Mouse (Mus musculus) yolk sac, embryonic 10.5 days (tissue): ENCODE measurements around the gene Ubc.

ENCODE experiments used
- DNase-seq: peaks from one replicate; pipeline ENCODE4 v3.0.0-alpha.2; 2017; ENCODE audit warnings: low spot score

Gene Ubc

GRCm38 (mm10) chr5:125382673-125383558 lies 7.1 kb downstream of the Ubc start:
- peak; percentile 51 for DNase-seq

- no peak for DNase-seq
Observed at GRCm38 (mm10) chr5:125381954-125382672, 7.9 kb downstream of the Ubc start.

- no peak for DNase-seq
Observed at GRCm38 (mm10) chr5:125378919-125379318, 11.1 kb downstream of the Ubc start.

DNA sequence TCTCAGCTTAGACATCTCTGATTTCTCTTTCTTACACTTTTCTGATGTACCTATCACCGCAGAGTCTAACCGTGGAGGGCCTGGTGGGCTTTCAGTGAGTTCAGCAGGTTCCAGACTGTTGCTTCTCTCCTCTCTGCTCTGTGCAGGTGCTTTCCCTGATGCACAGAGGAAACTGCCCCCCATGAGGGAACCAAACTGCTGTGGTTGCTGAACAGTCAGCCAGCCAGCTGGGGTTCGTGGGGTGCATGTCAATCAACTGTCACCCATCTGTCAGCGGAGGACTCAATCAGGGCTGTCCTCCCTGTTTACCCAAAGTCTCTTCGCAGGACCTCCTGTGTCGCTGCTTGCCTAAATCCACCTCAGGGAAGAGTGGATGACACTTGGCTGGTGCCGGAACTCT lies 12.8 kb downstream of the Ubc start:
- no peak for DNase-seq

DNA sequence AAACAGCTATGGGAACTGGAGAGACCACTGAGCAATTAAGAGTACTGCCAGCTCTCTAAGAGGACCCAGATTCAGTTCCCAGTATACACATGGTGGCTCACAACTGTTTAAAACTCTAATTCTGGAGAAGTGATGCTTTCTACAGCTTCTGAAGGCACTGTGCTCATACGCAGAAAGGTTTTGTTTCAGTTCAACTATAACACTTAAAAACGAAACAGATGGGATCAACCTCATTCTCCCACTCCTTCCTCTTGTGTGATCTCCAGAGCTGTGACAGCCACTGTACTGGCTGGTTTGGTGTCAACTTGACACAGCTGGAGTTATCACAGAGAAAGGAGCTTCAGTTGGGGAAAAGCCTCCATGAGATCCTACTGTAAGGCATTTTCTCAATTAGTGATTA lies 14.1 kb downstream of the Ubc start:
- DNase-seq: no peak

DNA sequence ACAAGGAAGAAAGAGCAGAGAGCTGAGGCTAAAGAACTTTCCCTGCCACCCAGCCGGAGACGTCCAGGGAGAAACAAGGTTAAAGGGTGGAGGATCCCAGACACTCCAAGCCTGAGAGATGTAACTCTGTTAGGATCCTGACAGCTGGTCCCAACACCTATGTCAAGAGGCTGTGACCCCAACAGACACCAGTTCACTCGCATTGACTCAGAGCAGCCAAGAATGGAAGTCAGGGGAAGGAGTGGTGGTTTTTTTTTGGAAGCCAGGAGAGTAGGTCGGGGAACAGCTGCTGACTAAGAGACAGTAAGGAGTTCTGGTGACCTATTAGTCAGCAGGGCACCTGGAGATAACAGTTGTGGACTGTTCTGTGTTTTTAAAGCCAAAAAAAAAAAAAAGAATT lies 18.0 kb downstream of the Ubc start:
- DNase-seq: no peak

DNA sequence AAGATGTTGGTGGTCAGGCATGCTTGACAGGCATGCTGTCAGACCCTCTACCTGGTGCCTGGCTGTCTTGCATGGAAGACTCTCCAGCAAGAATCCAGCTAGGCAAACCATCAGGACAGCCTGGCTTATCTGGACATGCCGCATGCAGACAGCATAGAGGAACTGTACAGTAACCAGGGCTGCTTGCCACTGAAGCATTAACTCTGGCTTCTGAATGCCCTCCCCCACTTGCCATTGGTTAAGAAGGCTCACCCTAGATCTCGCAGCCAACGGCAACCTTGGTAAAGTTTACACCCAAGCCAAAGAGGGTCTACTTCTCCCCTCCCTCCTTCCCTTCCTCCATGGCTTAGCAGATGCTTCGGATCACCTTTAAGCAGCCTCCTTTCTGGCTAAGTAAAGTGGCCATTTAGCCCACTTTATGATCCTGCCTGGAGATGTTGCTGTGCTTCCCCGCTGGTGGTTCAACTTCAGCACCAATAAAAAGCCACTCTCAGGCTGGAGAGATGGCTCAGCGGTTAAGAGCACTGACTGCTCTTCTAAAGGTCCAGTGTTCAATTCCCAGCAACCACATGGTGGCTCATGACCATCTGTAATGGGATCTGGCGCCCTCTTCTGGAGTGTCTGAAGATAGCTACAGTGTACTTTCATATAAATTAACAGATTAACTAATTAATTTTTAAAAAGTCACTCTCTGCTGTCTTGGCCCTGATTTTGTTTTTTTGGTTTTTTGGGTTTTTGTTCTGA lies 18.9 kb downstream of the Ubc start:
- DNase-seq: no peak

- DNase-seq: peak; percentile 63
Observed at GRCm38 (mm10) chr5:125368568-125368967, 21.4 kb downstream of the Ubc start.

- DNase-seq: no peak
Observed at GRCm38 (mm10) chr5:125368156-125368555, 21.8 kb downstream of the Ubc start.

- DNase-seq: peak; percentile 32
Observed at GRCm38 (mm10) chr5:125364851-125365429, 25.1 kb downstream of the Ubc start.

- DNase-seq: no peak
Observed at GRCm38 (mm10) chr5:125363894-125364293, 26.1 kb downstream of the Ubc start.

DNA sequence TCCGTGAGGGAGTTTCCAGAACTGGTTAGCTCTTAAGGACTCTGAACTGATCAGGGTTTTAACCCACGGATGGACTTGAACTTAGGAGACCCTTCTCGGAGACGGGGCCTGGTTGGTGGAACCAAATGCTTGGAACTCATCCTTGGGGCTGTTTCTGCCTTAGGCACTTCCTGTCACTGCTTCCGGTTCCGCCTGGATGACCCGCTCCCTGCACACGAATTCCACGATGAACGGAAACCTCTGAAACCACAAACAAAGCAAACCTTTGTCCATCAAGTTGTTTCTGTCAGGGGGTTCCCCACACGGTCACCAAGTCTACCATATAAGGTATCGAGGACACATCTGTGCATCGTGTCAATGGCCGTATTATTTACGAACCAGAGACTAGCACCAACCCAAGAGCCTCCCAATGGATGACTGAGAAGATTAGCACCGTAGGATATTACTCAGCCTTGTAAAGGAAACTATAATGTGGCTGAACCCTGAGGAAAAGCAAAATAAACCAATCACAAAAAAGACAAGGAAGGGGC lies 29.0 kb downstream of the Ubc start:
- no peak for DNase-seq

DNA sequence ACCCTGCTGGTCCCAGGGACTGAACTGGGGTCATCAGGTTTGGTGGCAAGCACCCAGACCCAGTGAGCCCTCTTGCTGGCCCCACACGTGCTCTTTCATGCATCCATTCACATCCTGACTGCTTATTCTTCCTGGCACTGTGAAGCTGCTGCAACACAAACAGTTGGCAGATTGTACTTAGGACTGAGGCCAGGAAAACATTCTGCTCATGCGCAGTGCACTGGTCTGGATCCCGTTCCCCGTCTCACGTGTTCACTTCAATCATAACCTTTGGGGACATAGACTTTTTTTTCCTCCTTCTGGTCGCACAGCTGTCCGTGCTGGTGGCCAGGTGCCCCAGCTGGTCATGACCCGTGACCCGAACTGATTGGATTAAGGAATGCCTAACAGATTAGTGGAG lies 29.4 kb downstream of the Ubc start:
- DNase-seq: no peak

DNA sequence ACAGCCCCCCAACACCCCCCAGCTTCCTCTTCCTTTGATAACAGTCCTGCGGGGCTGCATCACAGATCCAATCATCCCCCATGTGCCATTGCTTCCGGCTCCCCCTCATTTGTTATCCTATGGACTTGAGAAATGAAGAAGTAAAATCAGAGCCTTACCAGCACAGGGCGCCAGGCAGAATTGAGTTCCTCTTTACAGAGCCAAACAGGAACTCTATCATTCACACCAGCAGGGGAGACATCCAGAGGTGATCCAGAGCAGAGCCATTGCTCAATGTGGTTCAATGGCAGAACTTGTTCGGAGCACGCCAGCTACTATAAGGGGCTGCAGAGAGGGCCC lies 31.8 kb downstream of the Ubc start:
- DNase-seq: no peak

GRCm38 (mm10) chr5:125357543-125358269 lies 32.3 kb downstream of the Ubc start:
- DNase-seq: no peak

DNA sequence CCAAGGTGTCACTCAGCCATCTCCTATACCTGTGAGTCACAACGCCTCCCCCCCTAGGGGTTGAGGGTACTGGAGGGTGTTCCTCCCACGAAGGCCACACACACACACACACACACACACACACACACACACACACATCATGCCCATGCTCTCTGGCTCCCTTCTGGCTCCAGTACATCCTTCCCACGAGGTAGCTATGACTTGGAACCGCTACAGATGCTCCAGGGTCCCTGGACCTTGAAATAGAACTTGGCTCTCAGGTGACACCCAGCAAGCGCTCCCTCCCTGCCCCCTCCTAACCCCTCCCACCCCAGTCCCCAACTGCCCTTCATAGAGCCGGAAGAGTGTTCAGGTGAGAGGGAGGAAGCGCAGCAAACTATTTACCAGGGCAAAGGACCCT lies 34.4 kb downstream of the Ubc start:
- DNase-seq: peak; percentile 52

- no peak for DNase-seq
Observed at GRCm38 (mm10) chr5:125354885-125355492, 35.0 kb downstream of the Ubc start.

DNA sequence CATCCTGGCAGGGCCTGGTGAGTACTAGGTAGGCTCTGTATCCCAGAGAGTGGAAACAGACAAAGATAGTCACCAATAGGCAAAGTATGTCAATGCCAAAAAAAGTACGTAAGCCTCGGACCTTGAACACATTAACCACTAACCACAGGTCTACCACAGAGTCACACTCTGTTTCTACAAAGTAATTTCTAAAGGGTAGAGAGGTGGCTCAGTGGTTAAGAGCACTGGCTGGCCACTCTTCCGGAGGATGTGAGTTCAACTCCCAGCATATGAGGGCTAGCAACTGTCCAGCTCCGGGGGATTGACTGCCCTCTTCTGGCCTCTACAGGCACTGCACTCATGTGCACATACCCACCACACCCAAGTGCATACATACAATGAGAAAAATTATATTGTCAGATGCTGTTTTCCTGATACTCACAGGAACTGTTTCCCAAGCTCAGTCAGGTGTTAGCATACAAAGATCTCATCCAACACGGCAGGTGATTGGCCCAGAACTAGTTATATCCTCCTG lies 37.2 kb downstream of the Ubc start:
- DNase-seq: no peak

DNA sequence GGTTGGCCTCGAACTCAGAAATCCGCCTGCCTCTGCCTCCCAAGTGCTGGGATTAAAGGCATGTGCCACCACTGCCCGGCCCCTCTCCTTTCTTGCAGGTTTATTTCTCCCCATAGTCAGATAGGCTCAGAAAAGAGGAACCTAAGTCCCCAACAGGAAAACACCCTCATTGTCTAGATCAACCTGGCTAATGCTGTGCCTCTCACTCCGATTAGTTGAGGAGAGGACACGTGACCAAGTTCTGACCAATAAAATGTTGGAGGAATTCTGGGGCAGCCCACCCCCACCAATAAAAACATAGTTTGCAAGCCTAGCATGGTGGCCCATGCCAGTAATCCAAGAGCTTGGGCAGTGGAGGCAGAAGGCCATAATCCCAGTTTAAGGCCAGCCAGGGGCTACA lies 38.1 kb downstream of the Ubc start:
- no peak for DNase-seq

DNA sequence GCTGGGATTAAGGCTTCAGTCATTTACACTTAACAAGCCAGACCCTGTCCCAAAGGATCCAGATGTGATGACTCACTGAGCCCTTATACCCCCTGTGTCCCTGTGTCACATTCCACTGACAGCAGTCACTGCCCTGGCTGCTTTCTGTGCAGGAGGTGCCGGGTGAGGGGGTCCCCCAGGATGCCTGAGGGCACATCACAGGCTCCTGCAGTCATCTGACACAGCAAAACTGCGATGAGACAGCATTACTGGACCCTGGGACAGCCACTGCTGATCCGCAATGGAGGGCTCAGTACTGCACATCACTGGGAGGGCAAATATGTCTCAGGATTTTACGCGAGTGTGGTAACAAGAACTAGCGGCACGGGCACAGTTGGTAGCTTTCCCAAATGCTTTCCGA lies 38.9 kb downstream of the Ubc start:
- no peak for DNase-seq

DNA sequence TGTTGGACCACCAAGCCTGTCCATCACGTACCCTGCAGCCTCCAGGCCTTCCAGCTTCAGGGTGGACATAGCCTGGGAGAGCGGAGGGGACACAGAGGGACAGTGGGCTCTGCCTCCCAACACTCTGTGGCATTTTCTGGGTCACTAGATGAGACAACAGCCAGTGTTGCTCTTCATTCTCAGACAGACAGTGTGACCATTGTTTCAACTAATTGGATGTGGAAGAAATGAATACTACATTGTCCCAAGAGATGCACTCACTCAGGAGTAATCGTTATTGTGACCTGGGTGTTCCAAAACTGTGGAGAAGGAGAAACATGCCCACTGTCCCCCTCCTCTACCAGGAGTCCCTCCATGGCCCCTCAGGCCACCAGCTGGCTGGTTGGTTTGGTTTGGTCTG lies 40.6 kb downstream of the Ubc start:
- DNase-seq: no peak
